Mouse (Mus musculus): ENCODE measurements around the gene Ncor2.

- no peak for TF ChIP-seq CTCF (IDR thresholded peaks at IDR 0.05; ENCODE audit: extremely low read depth, insufficient read length, insufficient replicate concordance, low read depth, low read length)
- no peak for TF ChIP-seq POLR2A (IDR thresholded peaks at IDR 0.05; ENCODE audit: low read depth, low read length)
Measured at GRCm38 (mm10) chr5:125002969-125003872, 175.8 kb downstream of the Ncor2 start, which contains the start of gene Rflna.
